Mouse (Mus musculus) kidney, embryonic 15.5 days (tissue): ENCODE measurements around the gene Strbp. TPM values are rescaled to one million over a fixed set of nuclear protein-coding genes. Genes with fewer than 3 reads are reported as not detected.

Experiments used
- ATAC-seq: fragments of 200-750 bp; cut with Nextera tagmentation; replicated peaks from 2 replicates; pipeline ENCODE4 v1.8.0; 2017; ENCODE audit warnings: moderate TSS enrichment; ENCODE audit not compliant: low FRiP score
- H3K27ac ChIP-seq: fragments of 300-500 bp; sonication (generic); 2 replicates; pipeline ENCODE4 v1.5.1; 2015; ENCODE audit warnings: mild to moderate bottlenecking, inconsistent platforms
- H3K27me3 ChIP-seq: fragments of 300-500 bp; sonication (generic); 2 replicates; pipeline ENCODE4 v1.6.1; 2015; ENCODE audit warnings: inconsistent platforms
- H3K36me3 ChIP-seq: fragments of 300-500 bp; sonication (generic); 2 replicates; pipeline ENCODE4 v1.6.1; 2015; ENCODE audit warnings: inconsistent platforms
- H3K4me1 ChIP-seq: fragments of 300-500 bp; sonication (generic); 2 replicates; pipeline ENCODE4 v1.6.1; 2015; ENCODE audit warnings: inconsistent platforms
- H3K4me2 ChIP-seq: fragments of 300-500 bp; sonication (generic); 2 replicates; pipeline ENCODE4 v1.6.1; 2015; ENCODE audit warnings: moderate library complexity, mild to moderate bottlenecking, inconsistent platforms
- H3K4me3 ChIP-seq: fragments of 300-500 bp; sonication (generic); replicated peaks from 2 replicates; pipeline ENCODE4 v1.5.1; 2015; ENCODE audit warnings: mild to moderate bottlenecking, inconsistent platforms
- H3K9ac ChIP-seq: fragments of 300-500 bp; sonication (generic); 2 replicates; pipeline ENCODE4 v1.6.1; 2015; ENCODE audit warnings: mild to moderate bottlenecking, inconsistent platforms
- H3K9me3 ChIP-seq: fragments of 300-500 bp; sonication (generic); replicated peaks from 2 replicates; pipeline ENCODE4 v1.6.1; 2016; ENCODE audit warnings: inconsistent platforms
- WGBS: fragments of 180-500 bp; shearing (Covaris S2); methylation state at CpG from one replicate; pipeline ENCODE4 v1.1.7; 2015; ENCODE audit warnings: mixed read lengths; 5-methylcytosine and 5-hydroxymethylcytosine counted together
- polyA plus RNA-seq: library from polyadenylated mRNA; unstranded; fragments of >200 nt; fragmentation: Nextera tagmentation; extraction: Ambion mirVana; gene quantifications from 2 replicates; pipeline ENCODE4 v1.2.1, GENCODE M21; 2015

Strbp gene
- polyA plus RNA-seq, 1 experiment from 2014 or later: 41.3 TPM

DNA sequence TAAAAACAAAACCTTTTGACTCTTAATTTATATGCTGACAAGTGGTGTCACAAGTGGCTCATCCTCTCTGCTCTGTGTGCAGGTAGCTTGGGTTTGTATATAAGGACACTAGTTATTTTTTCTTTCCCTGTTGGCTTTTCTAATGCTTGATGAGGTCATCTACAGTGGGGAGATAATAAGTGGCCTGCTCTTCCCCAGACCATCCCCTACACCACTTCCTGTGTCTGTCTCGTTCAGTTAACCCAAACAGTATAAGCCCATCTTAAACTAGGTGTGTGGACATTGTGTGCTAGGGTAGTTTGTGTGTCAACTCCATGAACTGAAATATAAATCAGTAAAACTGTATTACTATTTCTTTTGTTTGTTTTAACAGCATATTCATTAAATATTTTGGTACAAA, 137.6 kb downstream of the Strbp start:
- WGBS: 81% methylated on average over 1 of the region's 1 CpGs
- no peak for ATAC-seq
- Histone ChIP-seq H3K9me3 (no peaks in the 10 kb centered on the region), H3K27ac (no peak overlapping the region), H3K9ac (no peak overlapping the region), H3K4me2 (no peak overlapping the region), H3K36me3 (peaks cover 83% of the 10 kb centered on the region), H3K4me3 (no peak overlapping the region), H3K27me3 (no peaks in the 10 kb centered on the region), H3K4me1 (no peaks in the 10 kb centered on the region)

DNA sequence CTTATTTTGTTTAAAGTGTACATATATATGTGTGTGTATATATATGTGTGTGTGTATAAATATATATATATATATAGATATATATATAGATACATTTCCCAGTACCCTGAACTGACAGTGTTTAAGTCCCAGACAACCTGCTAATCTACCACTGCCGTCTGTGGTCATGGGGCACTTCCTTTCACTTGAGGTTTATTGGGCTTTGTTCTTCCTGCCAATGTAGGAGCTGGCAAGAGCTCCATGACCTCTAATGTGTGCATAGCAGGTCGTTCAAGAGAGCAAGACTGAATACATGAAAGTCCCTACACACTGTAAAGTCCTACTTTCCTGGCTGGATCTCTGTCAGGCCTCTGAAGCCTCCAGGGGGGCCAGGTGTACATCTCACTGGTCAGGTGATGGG, 138.1 kb downstream of the Strbp start:
- no peak overlapping the region for H3K9ac ChIP-seq
- H3K4me2 ChIP-seq: no peak overlapping the region
- ATAC-seq: no peak
- no peak overlapping the region for H3K4me3 ChIP-seq
- no peak overlapping the region for H3K27ac ChIP-seq
- H3K36me3 ChIP-seq: peaks cover 87% of the 10 kb centered on the region
- H3K27me3 ChIP-seq: no peaks in the 10 kb centered on the region
- H3K9me3 ChIP-seq: no peaks in the 10 kb centered on the region
- H3K4me1 ChIP-seq: no peaks in the 10 kb centered on the region
- WGBS: 65% methylated on average over 2 of the region's 2 CpGs

DNA sequence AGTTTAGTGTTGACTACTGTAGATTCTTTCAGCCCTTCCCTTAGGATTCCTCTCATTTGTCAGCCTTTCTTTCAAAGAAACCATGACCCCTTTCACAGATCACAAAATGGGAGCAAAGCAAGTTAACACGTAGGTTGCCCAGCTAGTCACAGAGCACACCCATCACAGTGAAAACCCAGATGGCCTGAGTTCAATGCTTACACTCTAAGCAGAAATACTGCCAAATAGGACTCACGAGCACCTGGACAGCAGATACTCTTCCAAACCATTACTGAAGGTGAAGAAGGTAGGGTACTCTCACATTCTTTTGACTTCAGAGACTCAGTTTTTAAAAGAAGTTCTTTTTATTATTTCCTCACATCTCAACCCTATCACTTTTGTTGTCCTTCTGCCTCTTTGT, 147.3 kb downstream of the Strbp start:
- WGBS: 68% methylated on average over 2 of the region's 2 CpGs
- H3K4me1 ChIP-seq: no peaks in the 10 kb centered on the region

DNA sequence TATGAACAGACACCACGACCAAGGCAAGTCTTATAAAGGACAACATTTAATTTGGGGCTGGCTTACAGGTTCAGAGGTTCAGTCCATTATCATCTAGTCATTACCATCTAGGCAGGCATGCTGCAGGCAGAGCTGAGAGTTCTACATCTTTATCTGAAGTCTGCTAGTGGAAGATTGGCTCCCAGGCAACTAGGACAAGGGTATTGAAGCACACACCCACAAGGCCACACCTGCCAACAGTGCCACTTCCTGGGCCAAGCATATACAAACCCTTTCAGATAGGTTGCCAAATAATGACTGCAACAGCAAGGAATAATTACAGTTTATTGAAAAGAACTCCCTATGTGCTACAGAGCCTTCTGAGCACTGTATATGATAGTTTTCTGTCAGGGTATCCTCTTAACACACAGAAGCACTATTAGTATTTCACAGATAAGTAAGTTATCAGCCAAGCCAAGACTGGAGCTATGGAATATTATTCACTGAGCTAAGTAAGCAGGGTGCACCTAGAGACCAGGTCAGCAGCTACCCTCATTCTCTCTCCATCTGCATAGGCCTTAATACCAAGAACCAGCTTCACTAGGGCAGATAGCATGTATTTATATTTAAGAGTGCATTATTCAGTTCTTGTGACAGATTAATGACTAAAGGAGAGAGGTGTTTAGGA, 154.2 kb downstream of the Strbp start:
- peak; percentile 49; the same call in 1 of the 2 replicates for ATAC-seq
- no peak overlapping the region for H3K4me3 ChIP-seq
- H3K9ac ChIP-seq: no peak overlapping the region
- no peaks in the 10 kb centered on the region for H3K27me3 ChIP-seq
- WGBS: 91% methylated on average over 1 of the region's 1 CpGs
- peaks cover 89% of the 10 kb centered on the region for H3K36me3 ChIP-seq
- no peaks in the 10 kb centered on the region; the same call in 1 of the 2 replicates for H3K9me3 ChIP-seq
- no peak overlapping the region for H3K4me2 ChIP-seq
- no peaks in the 10 kb centered on the region for H3K4me1 ChIP-seq
- H3K27ac ChIP-seq: no peak overlapping the region

More for the DNA sequence above, 147.3 kb downstream of the Strbp start:
- ATAC-seq: no peak
- Histone ChIP-seq H3K4me3 (no peak overlapping the region), H3K36me3 (peaks cover 95% of the 10 kb centered on the region), H3K27me3 (no peaks in the 10 kb centered on the region), H3K9ac (no peak overlapping the region), H3K4me2 (no peak overlapping the region), H3K9me3 (no peaks in the 10 kb centered on the region; the same call in 1 of the 2 replicates), H3K27ac (no peak overlapping the region)

DNA sequence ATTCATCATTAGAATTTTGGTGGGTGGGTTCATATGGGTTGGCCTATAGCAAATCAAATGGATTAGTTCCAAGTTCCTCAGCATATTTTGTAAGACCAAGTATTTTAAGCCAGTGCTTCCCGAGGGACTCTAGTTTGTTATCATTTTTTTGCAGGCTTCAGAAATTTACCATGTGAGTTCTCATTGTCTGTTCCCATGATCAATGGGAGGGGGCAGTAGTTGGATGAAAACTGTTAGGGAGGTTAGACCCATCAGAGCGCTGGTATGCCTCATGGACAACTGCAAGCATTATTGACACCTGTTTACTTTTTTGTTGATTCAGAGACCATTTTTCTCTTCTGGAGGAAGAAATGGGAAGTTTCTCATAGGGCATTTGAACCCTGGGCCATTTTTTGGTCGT, 172.0 kb downstream of the Strbp start:
- H3K4me1 ChIP-seq: no peaks in the 10 kb centered on the region
- H3K9ac ChIP-seq: no peak overlapping the region
- no peak for ATAC-seq
- WGBS: 86% methylated on average over 3 of the region's 3 CpGs
- no peak overlapping the region for H3K27ac ChIP-seq
- peaks cover 41% of the 10 kb centered on the region for H3K36me3 ChIP-seq
- no peaks in the 10 kb centered on the region for H3K9me3 ChIP-seq
- no peak overlapping the region for H3K4me2 ChIP-seq
- H3K27me3 ChIP-seq: no peaks in the 10 kb centered on the region
- H3K4me3 ChIP-seq: no peak overlapping the region

DNA sequence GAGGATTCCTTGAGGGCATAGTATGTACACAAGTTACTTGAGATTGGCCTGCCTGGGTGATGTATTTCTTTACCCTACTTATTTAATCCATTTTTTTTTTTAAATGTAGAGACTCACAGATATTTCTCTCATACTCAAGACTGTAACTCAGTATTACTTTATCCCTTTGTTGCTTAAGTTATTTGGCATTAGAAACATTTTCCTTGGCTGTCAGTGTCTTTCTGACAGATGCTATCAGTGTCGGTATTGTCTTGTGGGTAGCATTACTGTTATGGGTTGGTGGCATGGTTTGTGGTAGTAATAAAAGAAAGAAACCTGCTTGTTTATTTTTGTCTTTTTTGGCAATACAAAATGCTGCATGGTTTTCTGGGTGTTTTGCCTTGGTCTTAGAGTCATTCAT, 172.9 kb downstream of the Strbp start:
- Histone ChIP-seq H3K9me3 (no peaks in the 10 kb centered on the region), H3K9ac (no peak overlapping the region), H3K4me1 (no peaks in the 10 kb centered on the region), H3K4me2 (no peak overlapping the region), H3K27me3 (no peaks in the 10 kb centered on the region), H3K36me3 (peaks cover 34% of the 10 kb centered on the region), H3K27ac (no peak overlapping the region), H3K4me3 (no peak overlapping the region)
- 93% methylated on average over 1 of the region's 1 CpGs for WGBS
- no peak for ATAC-seq

DNA sequence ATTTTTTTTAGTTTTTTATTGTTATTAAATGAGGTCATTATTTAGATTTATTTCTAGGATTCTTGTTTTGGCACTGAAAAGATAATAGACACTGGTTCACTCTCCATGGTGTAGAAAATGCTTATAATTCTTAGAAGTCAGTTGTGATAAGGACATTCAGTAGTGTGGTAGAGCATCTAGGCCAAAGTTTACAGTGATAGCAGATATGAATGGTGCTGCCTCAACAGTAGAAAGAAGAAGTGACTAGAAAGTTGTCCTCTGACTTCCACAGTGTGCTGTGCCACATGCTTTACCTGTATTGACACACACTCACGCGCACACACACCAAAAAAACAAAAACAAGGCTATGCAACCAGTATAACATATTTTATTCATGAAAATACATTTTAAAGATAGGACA, 174.3 kb downstream of the Strbp start:
- no peaks in the 10 kb centered on the region for H3K27me3 ChIP-seq
- H3K4me3 ChIP-seq: no peak overlapping the region
- H3K4me1 ChIP-seq: no peaks in the 10 kb centered on the region
- H3K9me3 ChIP-seq: no peaks in the 10 kb centered on the region
- ATAC-seq: no peak
- H3K36me3 ChIP-seq: peaks cover 21% of the 10 kb centered on the region
- no peak overlapping the region for H3K4me2 ChIP-seq
- H3K27ac ChIP-seq: no peak overlapping the region
- 93% methylated on average over 2 of the region's 2 CpGs for whole genome bisulfite sequencing
- no peak overlapping the region for H3K9ac ChIP-seq

DNA sequence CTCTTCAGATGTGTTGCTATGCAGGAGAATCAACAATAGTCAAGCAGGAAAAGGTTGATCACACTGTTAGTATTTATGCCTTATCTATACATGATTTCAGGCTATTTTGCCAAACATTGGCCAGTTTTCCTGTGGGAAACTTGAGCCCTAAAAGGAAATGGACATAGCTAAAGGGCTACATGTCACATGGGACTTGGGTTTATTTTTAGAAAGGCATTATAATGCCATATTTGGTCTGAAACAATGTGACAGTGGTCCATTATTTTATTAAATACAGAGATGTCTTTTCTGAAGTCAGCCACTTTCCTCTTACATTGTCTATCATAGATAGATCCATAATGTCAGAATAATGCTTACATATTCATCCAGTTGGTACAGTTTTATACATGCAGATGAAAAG, 176.1 kb downstream of the Strbp start:
- no peak for ATAC-seq
- no peak overlapping the region for H3K4me3 ChIP-seq
- no peak overlapping the region for H3K4me2 ChIP-seq
- no peak overlapping the region for H3K27ac ChIP-seq
- H3K9me3 ChIP-seq: no peaks in the 10 kb centered on the region
- H3K9ac ChIP-seq: no peak overlapping the region
- H3K36me3 ChIP-seq: peaks cover 10% of the 10 kb centered on the region; the same call in 1 of the 2 replicates
- no peaks in the 10 kb centered on the region for H3K4me1 ChIP-seq
- no peaks in the 10 kb centered on the region for H3K27me3 ChIP-seq

DNA sequence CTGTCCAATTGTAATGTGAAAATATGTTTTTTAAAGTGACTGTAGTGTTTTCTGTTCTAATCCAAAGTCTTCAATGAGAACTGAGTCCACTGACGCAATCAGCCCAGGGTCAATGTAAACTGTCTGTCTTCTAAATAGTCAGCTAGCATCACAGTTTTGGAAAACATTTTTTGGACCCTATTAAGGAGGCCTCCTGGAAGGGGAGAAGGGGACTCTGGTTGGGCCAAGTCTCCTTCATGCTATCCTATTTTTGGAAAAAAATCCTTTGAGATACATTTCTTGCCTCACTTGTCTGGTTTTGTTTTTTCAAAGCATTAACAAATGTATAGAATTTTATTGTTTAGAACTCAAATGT, 184.4 kb downstream of the Strbp start:
- Histone ChIP-seq H3K4me1 (peaks cover 11% of the 10 kb centered on the region), H3K9ac (no peak overlapping the region), H3K9me3 (no peaks in the 10 kb centered on the region), H3K4me2 (no peak overlapping the region), H3K27ac (no peak overlapping the region), H3K4me3 (no peak overlapping the region), H3K27me3 (no peaks in the 10 kb centered on the region), H3K36me3 (peaks cover 27% of the 10 kb centered on the region)
- WGBS: 94% methylated on average over 1 of the region's 1 CpGs
- ATAC-seq: no peak

DNA sequence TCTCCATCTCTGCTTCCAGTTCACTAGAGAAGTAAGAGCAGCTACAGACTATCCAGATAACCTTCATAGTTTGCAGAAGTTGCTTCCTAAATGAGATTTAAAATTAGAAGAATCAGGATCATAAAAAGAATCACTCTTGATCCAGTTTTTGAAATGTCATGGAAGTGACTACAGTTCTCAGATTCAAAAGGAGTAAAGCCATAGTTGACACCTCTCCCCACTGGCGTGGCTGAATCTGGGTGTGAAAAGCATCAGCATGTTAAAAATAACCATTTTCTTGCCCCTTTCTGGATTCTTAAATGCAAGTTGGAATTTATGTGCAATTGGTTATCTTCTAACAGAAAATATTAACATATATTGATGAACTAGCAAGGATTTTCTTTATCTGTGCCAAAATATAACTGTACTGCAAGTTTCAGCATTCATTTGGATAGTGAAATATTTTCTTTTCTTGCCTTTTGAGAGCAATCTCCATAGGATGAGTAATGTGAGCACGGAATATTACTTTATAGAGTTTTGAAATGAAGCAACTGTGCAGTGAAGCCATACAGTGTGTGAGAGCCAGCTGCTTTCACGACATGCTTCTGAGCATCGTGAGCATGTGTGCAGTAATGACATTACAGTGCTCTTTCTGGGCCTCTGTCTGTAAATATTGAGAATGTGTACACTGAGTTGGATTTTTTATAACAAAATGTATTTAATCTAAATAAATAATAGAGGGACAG, 184.9 kb downstream of the Strbp start:
- H3K9me3 ChIP-seq: no peaks in the 10 kb centered on the region
- H3K36me3 ChIP-seq: peaks cover 27% of the 10 kb centered on the region
- H3K4me2 ChIP-seq: no peak overlapping the region
- 87% methylated on average over 4 of the region's 4 CpGs for WGBS
- H3K27ac ChIP-seq: no peak overlapping the region
- no peaks in the 10 kb centered on the region for H3K27me3 ChIP-seq
- H3K4me1 ChIP-seq: peaks cover 11% of the 10 kb centered on the region
- H3K4me3 ChIP-seq: no peak overlapping the region
- H3K9ac ChIP-seq: no peak overlapping the region
- ATAC-seq: no peak

DNA sequence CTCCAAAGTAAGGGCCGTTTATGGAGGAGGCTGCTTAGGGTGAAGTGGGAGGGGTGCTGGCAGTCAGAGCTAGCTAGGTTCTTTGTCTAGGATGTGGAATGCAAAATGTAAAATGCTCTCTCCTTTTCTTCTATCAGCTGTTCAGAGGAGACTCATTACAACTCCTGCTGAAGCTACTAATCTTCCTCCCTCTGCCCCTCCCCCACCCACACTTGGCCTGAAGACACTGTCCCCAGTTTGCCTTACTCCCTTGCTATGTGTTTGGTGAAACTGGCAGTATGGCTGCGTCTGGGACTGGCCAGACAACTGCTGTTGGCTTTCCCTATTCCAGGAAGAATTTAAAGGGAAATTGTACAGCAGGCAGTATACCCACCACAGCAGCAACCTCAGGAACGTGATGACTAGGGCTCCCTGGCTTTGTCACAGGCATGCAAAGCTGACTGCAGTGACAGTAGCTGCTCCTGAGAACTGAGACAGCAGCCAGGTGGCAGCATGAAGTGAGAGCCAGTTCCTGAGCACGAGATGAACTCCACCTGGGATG, 186.7 kb downstream of the Strbp start:
- Histone ChIP-seq H3K4me2 (0 out of 2 replicates have a peak overlapping the region, but pooled peaks have one; percentile 12), H3K9me3 (no peaks in the 10 kb centered on the region), H3K27me3 (no peaks in the 10 kb centered on the region), H3K4me3 (peak overlapping the region; percentile 3; the same call in 1 of the 2 replicates), H3K9ac (no peak overlapping the region), H3K27ac (no peak overlapping the region), H3K4me1 (peaks cover 11% of the 10 kb centered on the region), H3K36me3 (peaks cover 31% of the 10 kb centered on the region)
- no peak for ATAC-seq
- WGBS: 40% methylated on average over 4 of the region's 4 CpGs

DNA sequence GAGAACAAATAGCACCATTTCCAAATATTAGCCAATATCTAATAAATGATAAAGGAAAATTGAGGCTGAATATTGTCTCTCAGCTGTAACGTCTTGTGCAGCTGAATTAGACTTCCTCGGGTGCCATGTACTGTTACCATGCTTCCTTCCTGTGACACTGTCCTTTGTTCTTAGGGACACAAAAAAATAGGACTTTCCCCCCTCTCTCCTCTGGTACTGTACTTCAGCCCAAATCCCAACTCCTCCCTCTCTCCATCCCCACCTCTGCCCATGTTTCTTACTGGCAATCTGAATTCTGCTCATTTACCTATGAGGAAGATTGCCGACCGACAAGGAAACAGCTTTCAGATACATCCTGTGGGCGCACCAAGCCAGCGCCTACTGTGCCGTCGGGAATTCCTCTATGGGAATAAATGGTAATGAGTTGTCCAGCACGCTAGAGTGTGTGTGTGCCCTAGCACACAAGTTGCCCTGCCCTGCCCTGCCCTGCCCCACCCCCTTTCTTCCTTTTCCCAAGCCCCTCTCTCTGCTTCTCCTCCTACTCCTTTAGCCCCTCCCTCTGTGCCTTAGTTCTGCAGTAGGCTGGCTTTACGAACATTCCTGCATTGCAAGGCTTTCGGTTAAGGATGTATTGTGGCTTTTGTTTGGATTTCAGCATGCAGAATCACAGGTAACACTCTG, 187.5 kb downstream of the Strbp start, which contains the start of gene Gpr21:
TSS of gene Gpr21 (plus strand) at position 303 of the 681 bp plus-strand sequence.
- Histone ChIP-seq H3K4me1 (peaks cover 11% of the 10 kb centered on the region), H3K27ac (0 out of 2 replicates have a peak within 1 kb of the TSS, but pooled peaks have one; percentile 22), H3K36me3 (peaks cover 36% of the 10 kb centered on the region), H3K9ac (no peak within 1 kb of the TSS), H3K4me3 (peak within 1 kb of the TSS; percentile 17), H3K27me3 (no peaks in the 10 kb centered on the region), H3K4me2 (peak within 1 kb of the TSS; percentile 43), H3K9me3 (no peaks in the 10 kb centered on the region)
- WGBS: 28% methylated on average over 11 of the region's 11 CpGs
- ATAC-seq: peak; percentile 71
